Mouse (Mus musculus): ENCODE data around the gene Slit1. TPM values are rescaled to one million over a fixed set of nuclear protein-coding genes. Genes with fewer than 3 reads are reported as not detected.

Gene Slit1
- polyA plus RNA-seq, 1 experiment from 2014 or later, result 14.4 TPM

- peak overlapping the region; percentile 43 for H3K4me2 ChIP-seq
- H3K9me3 ChIP-seq (replicated peaks), result no peaks in the 10 kb centered on the region
- H3K4me1 ChIP-seq, result peaks cover 45% of the 10 kb centered on the region
- peak overlapping the region; percentile 37; the same call in 1 of the 2 replicates for H3K9ac ChIP-seq
- no peak overlapping the region for H3K4me3 ChIP-seq
- H3K36me3 ChIP-seq (ENCODE audit: poor library complexity, severe bottlenecking), result peaks cover 14% of the 10 kb centered on the region
- peaks cover 10% of the 10 kb centered on the region; the same call in 1 of the 2 replicates for H3K27me3 ChIP-seq
- H3K27ac ChIP-seq, result peak overlapping the region; percentile 66
- peak; percentile 81 for ATAC-seq
- 11% methylated on average over 16 of the region's 16 CpGs for WGBS
Observed at GRCm38 (mm10) chr19:41613325-41614087, 130.0 kb downstream of the Slit1 start.

GRCm38 (mm10) chr19:41611683-41612082, 131.8 kb downstream of the Slit1 start:
- ATAC-seq, result no peak
- H3K4me3 ChIP-seq, result no peak overlapping the region
- H3K36me3 ChIP-seq (ENCODE audit: poor library complexity, severe bottlenecking), result peaks cover 17% of the 10 kb centered on the region
- WGBS, result 71% methylated on average over 6 of the region's 6 CpGs
- H3K27me3 ChIP-seq, result peaks cover 7% of the 10 kb centered on the region; the same call in 1 of the 2 replicates
- no peak overlapping the region for H3K27ac ChIP-seq
- no peak overlapping the region for H3K4me2 ChIP-seq
- no peaks in the 10 kb centered on the region for H3K9me3 ChIP-seq (replicated peaks)
- H3K4me1 ChIP-seq, result peaks cover 36% of the 10 kb centered on the region
- no peak overlapping the region for H3K9ac ChIP-seq

- no peaks in the 10 kb centered on the region for H3K4me1 ChIP-seq
- no peak overlapping the region for H3K27ac ChIP-seq
- no peaks in the 10 kb centered on the region for H3K27me3 ChIP-seq
- no peak for ATAC-seq
- no peaks in the 10 kb centered on the region for H3K9me3 ChIP-seq (replicated peaks)
- no peak overlapping the region for H3K4me3 ChIP-seq
- peaks cover 37% of the 10 kb centered on the region for H3K36me3 ChIP-seq (ENCODE audit: poor library complexity, severe bottlenecking)
- H3K9ac ChIP-seq, result no peak overlapping the region
- H3K4me2 ChIP-seq, result no peak overlapping the region
- 79% methylated on average over 10 of the region's 10 CpGs for WGBS
Observed at GRCm38 (mm10) chr19:41606208-41606987, 137.1 kb downstream of the Slit1 start.

- H3K36me3 ChIP-seq (ENCODE audit: poor library complexity, severe bottlenecking), result peaks cover 15% of the 10 kb centered on the region
- 52% methylated on average over 11 of the region's 11 CpGs for WGBS
Observed at GRCm38 (mm10) chr19:41600647-41601046, 142.8 kb downstream of the Slit1 start.

GRCm38 (mm10) chr19:41597170-41597894, 146.1 kb downstream of the Slit1 start:
- H3K4me3 ChIP-seq, result no peak overlapping the region
- H3K36me3 ChIP-seq (ENCODE audit: poor library complexity, severe bottlenecking), result peaks cover 8% of the 10 kb centered on the region
- no peak overlapping the region for H3K4me2 ChIP-seq
- no peak for ATAC-seq
- 91% methylated on average over 6 of the region's 6 CpGs for WGBS
- no peak overlapping the region for H3K9ac ChIP-seq
- no peaks in the 10 kb centered on the region for H3K4me1 ChIP-seq
- H3K27me3 ChIP-seq, result no peaks in the 10 kb centered on the region
- no peaks in the 10 kb centered on the region for H3K9me3 ChIP-seq (replicated peaks)
- H3K27ac ChIP-seq, result no peak overlapping the region

More at GRCm38 (mm10) chr19:41600647-41601046, 142.8 kb downstream of the Slit1 start:
- Histone ChIP-seq H3K27me3 (no peaks in the 10 kb centered on the region), H3K9me3 (replicated peaks) (no peaks in the 10 kb centered on the region), H3K4me3 (no peak overlapping the region), H3K4me2 (no peak overlapping the region), H3K27ac (no peak overlapping the region), H3K9ac (no peak overlapping the region), H3K4me1 (no peaks in the 10 kb centered on the region)
- no peak for ATAC-seq

GRCm38 (mm10) chr19:41591808-41592207, 151.7 kb downstream of the Slit1 start:
- H3K9ac ChIP-seq, result no peak overlapping the region
- H3K4me1 ChIP-seq, result no peaks in the 10 kb centered on the region
- no peak overlapping the region for H3K27ac ChIP-seq
- no peak overlapping the region for H3K4me2 ChIP-seq
- H3K36me3 ChIP-seq (ENCODE audit: poor library complexity, severe bottlenecking), result 0 out of 2 replicates have a peak, but pooled peaks cover 6% of the 10 kb centered on the region
- ATAC-seq, result no peak
- WGBS, result 86% methylated on average over 12 of the region's 12 CpGs
- no peaks in the 10 kb centered on the region for H3K27me3 ChIP-seq
- no peaks in the 10 kb centered on the region for H3K9me3 ChIP-seq (replicated peaks)
- no peak overlapping the region for H3K4me3 ChIP-seq

- peaks cover 27% of the 10 kb centered on the region for H3K36me3 ChIP-seq (ENCODE audit: poor library complexity, severe bottlenecking)
- H3K9me3 ChIP-seq (replicated peaks), result no peaks in the 10 kb centered on the region
- H3K4me1 ChIP-seq, result no peaks in the 10 kb centered on the region
- no peaks in the 10 kb centered on the region for H3K27me3 ChIP-seq
- no peak overlapping the region for H3K9ac ChIP-seq
- no peak overlapping the region for H3K27ac ChIP-seq
- WGBS, result 86% methylated on average over 8 of the region's 8 CpGs
- H3K4me2 ChIP-seq, result no peak overlapping the region
- no peak overlapping the region for H3K4me3 ChIP-seq
- no peak for ATAC-seq
Observed at GRCm38 (mm10) chr19:41589681-41590080, 153.8 kb downstream of the Slit1 start.

- Histone ChIP-seq H3K36me3 (ENCODE audit: poor library complexity, severe bottlenecking) (peaks cover 34% of the 10 kb centered on the region), H3K4me2 (no peak overlapping the region), H3K4me1 (no peaks in the 10 kb centered on the region), H3K9ac (no peak overlapping the region), H3K9me3 (replicated peaks) (no peaks in the 10 kb centered on the region), H3K4me3 (no peak overlapping the region), H3K27me3 (no peaks in the 10 kb centered on the region), H3K27ac (no peak overlapping the region; the same call in 1 of the 2 replicates)
- WGBS, result 84% methylated on average over 7 of the region's 7 CpGs
- no peak for ATAC-seq
Observed at GRCm38 (mm10) chr19:41589026-41589425, 154.4 kb downstream of the Slit1 start.

- no peak overlapping the region for H3K4me2 ChIP-seq
- WGBS, result 90% methylated on average over 20 of the region's 20 CpGs
- no peak for ATAC-seq
- H3K4me3 ChIP-seq, result no peak overlapping the region
- no peaks in the 10 kb centered on the region for H3K9me3 ChIP-seq (replicated peaks)
- H3K4me1 ChIP-seq, result no peaks in the 10 kb centered on the region
- H3K27me3 ChIP-seq, result no peaks in the 10 kb centered on the region
- peaks cover 48% of the 10 kb centered on the region for H3K36me3 ChIP-seq (ENCODE audit: poor library complexity, severe bottlenecking)
- no peak overlapping the region for H3K9ac ChIP-seq
- no peak overlapping the region for H3K27ac ChIP-seq
Observed at GRCm38 (mm10) chr19:41587431-41588222, 155.8 kb downstream of the Slit1 start.

GRCm38 (mm10) chr19:41586752-41587151, 156.7 kb downstream of the Slit1 start:
- H3K9me3 ChIP-seq (replicated peaks), result no peaks in the 10 kb centered on the region
- H3K27me3 ChIP-seq, result no peaks in the 10 kb centered on the region
- WGBS, result 92% methylated on average over 10 of the region's 10 CpGs
- ATAC-seq, result no peak
- no peak overlapping the region for H3K4me2 ChIP-seq
- no peak overlapping the region for H3K27ac ChIP-seq
- H3K36me3 ChIP-seq (ENCODE audit: poor library complexity, severe bottlenecking), result peaks cover 56% of the 10 kb centered on the region
- H3K9ac ChIP-seq, result no peak overlapping the region
- H3K4me3 ChIP-seq, result no peak overlapping the region
- H3K4me1 ChIP-seq, result no peaks in the 10 kb centered on the region

- no peak overlapping the region for H3K4me2 ChIP-seq
- no peaks in the 10 kb centered on the region for H3K4me1 ChIP-seq
- no peak for ATAC-seq
- H3K9ac ChIP-seq, result no peak overlapping the region
- no peak overlapping the region for H3K4me3 ChIP-seq
- WGBS, result 97% methylated on average over 5 of the region's 5 CpGs
- H3K27me3 ChIP-seq, result no peaks in the 10 kb centered on the region
- peaks cover 60% of the 10 kb centered on the region for H3K36me3 ChIP-seq (ENCODE audit: poor library complexity, severe bottlenecking)
- no peak overlapping the region for H3K27ac ChIP-seq
- H3K9me3 ChIP-seq (replicated peaks), result no peaks in the 10 kb centered on the region
Observed at GRCm38 (mm10) chr19:41582918-41583514, 160.4 kb downstream of the Slit1 start.
